Mouse (Mus musculus) neural tube, embryonic 10.5 days (tissue): ENCODE results near the gene Gimap8.

Source experiments
- DNase-seq: peaks from one replicate; pipeline ENCODE4 v3.0.0-alpha.2; 2017; ENCODE audit warnings: low spot score; ENCODE audit errors: extremely low spot score

The Gimap8 gene

GRCm38 (mm10) chr6:48702146-48702545, 55.1 kb downstream of the Gimap8 start:
- no peak for DNase-seq

GRCm38 (mm10) chr6:48702601-48703000, 55.6 kb downstream of the Gimap8 start:
- DNase-seq = no peak

DNA sequence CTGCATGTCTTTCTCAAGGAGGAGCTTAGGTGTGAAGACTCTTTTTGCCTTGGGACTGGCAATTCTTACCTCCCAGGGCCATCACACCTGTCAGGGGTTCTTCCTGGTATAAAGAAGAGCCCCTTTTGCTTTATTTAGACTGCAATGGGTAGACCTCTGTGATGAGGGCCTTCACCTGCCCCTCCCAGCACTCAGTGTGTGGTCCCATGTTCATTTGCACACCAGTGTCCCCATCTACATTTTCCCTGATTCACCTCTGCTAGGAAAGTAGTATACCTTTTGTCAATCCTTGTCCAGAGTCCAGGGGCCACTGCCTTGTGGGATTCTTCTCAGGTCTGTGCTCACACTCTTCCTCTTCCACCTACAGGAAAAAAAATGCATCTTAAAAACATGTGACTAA, 57.1 kb downstream of the Gimap8 start:
- no peak for DNase-seq

- no peak for DNase-seq
Measured at GRCm38 (mm10) chr6:48706130-48706529, 59.1 kb downstream of the Gimap8 start.
